Mouse (Mus musculus) kidney, embryonic 16.5 days (tissue): ENCODE data around the gene Cenpk. TPM values are rescaled to one million over a fixed set of nuclear protein-coding genes. Genes with fewer than 3 reads are reported as not detected.

ENCODE experiments used
- polyA plus RNA-seq: library from polyadenylated mRNA; unstranded; fragments of >200 nt; fragmentation: Nextera tagmentation; extraction: Ambion mirVana; gene quantifications from 2 replicates; pipeline ENCODE4 v1.2.1, GENCODE M21; 2015

The Cenpk gene
- polyA plus RNA-seq, 1 experiment from 2014 or later: 58.6 TPM

Other genes starting within 250 kb of the Cenpk start
- 19.7 and 20.5 TPM in 2 replicates for gene Nln, start 119.0 kb upstream of the Cenpk start, polyA plus RNA-seq
- 6.7 and 7.1 TPM in 2 replicates for gene Sgtb, start 118.9 kb upstream of the Cenpk start, polyA plus RNA-seq
- 60.5 and 62.7 TPM in 2 replicates for gene Trappc13, start 50.1 kb upstream of the Cenpk start, polyA plus RNA-seq
- gene Trim23, start 49.8 kb upstream of the Cenpk start, polyA plus RNA-seq: 19.7 and 21.2 TPM in 2 replicates
- gene Ppwd1, start 232 bp downstream of the Cenpk start, polyA plus RNA-seq: 16.7 and 17.9 TPM in 2 replicates
- 1.9 and 3.2 TPM in 2 replicates for gene Adamts6, start 59.2 kb downstream of the Cenpk start, polyA plus RNA-seq